In the genomic region with DNA sequence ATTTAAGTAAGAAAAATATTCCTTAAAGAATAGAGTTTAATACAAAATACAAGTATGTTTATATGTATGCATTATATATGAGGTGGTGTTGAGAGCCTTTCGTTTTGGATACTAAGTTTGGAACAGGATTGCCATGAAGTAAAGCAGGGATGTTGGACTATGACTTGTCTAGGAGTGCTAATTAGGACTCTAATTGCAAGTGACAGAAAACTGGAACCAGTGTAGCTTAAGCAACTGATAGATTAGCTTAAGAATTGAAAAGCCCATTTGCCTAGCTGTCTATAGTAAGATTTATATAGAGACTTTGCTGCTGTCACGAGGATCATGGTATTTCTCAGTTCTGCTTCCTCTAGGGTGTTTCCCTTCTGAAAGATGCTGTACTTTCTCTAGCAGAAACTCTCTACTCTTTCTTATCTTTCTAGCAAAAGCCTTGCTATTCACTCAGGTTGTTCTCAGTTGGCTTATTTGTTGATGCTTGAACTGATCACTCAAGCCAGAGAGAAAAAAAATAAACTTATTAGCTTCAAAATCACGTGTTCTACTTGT, we compare ENCODE assay signal across 25 mouse cellular contexts.
"Had no signal": no experiment of that assay in that cellular context is flagged by ENCODE, and none has a peak within 500 bp of the region (broad histone marks: within the 10 kb centered on the region; RNA-seq: fewer than 3 reads in every experiment).

No protein-coding gene starts in this region.

- H3K36me3 ChIP-seq: heart, embryonic 13.5 days; heart, embryonic 15.5 days; hindbrain, embryonic 10.5 days; hindbrain, embryonic 12.5 days; intestine, embryonic 15.5 days; limb, embryonic 13.5 days; limb, embryonic 15.5 days; liver, embryonic 12.5 days had no signal

- DNase-seq: gastrocnemius, postnatal 14 days; gastrocnemius, postnatal 36 days; heart, adult 11 months; heart, adult 2 months; heart, postnatal 4 days; kidney, adult 18-20 months; kidney, adult 8-10 months; kidney, postnatal 10 days; kidney, postnatal 36 days; layer of hippocampus, adult 9-11 months; layer of hippocampus, postnatal 36 days; left cerebral cortex, postnatal 4 days had no signal

- ATAC-seq: hindbrain, embryonic 16.5 days; inflammation-experienced regulatory T-cells, adult 6 months; intestine, embryonic 15.5 days; intestine, postnatal 0 days; liver, embryonic 12.5 days had no signal

- H3K4me2 ChIP-seq: heart, embryonic 11.5 days; heart, embryonic 13.5 days; heart, embryonic 15.5 days; hindbrain, embryonic 12.5 days; hindbrain, embryonic 14.5 days; intestine, embryonic 15.5 days; limb, embryonic 13.5 days; limb, embryonic 15.5 days; liver, embryonic 12.5 days had no signal

- H3K4me3 ChIP-seq: heart, adult 2 months; heart, embryonic 13.5 days; heart, embryonic 15.5 days; hindbrain, embryonic 10.5 days; hindbrain, embryonic 12.5 days; intestine, embryonic 15.5 days; limb, embryonic 13.5 days; limb, embryonic 15.5 days; liver, embryonic 12.5 days had no signal

- H3K27me3 ChIP-seq: heart, embryonic 13.5 days; heart, embryonic 15.5 days; hindbrain, embryonic 12.5 days; intestine, embryonic 15.5 days; limb, embryonic 13.5 days; limb, embryonic 15.5 days; liver, embryonic 12.5 days had no signal

- H3K9ac ChIP-seq: heart, embryonic 13.5 days; heart, embryonic 15.5 days; hindbrain, embryonic 12.5 days; hindbrain, embryonic 14.5 days; intestine, embryonic 15.5 days; limb, embryonic 13.5 days; limb, embryonic 15.5 days; liver, embryonic 12.5 days had no signal

- H3K4me1 ChIP-seq: heart, embryonic 13.5 days; heart, embryonic 15.5 days; hindbrain, embryonic 10.5 days; hindbrain, embryonic 12.5 days; intestine, embryonic 15.5 days; limb, embryonic 13.5 days; limb, embryonic 15.5 days; liver, embryonic 12.5 days had no signal

- H3K27ac ChIP-seq: heart, adult 2 months; heart, embryonic 13.5 days; heart, embryonic 15.5 days; hindbrain, embryonic 10.5 days; hindbrain, embryonic 12.5 days; hindbrain, embryonic 14.5 days; intestine, embryonic 15.5 days; limb, embryonic 13.5 days; limb, embryonic 15.5 days; liver, embryonic 12.5 days had no signal

- H3K9me3 ChIP-seq: heart, embryonic 13.5 days; heart, embryonic 15.5 days; hindbrain, embryonic 10.5 days; hindbrain, embryonic 12.5 days; intestine, embryonic 15.5 days; limb, embryonic 13.5 days; limb, embryonic 15.5 days; liver, embryonic 12.5 days had no signal
